Mouse (Mus musculus) lung, postnatal 10 days (tissue): ENCODE results near the gene Agtrap.

Experiments
- DNase-seq: peaks from one replicate; pipeline ENCODE4 v3.0.0; 2021

The Agtrap gene

GRCm38 (mm10) chr4:148101801-148102527, 14.1 kb upstream of the Agtrap start:
- DNase-seq, result peak; percentile 74

GRCm38 (mm10) chr4:148098666-148099065, 10.8 kb upstream of the Agtrap start:
- no peak for DNase-seq

- no peak for DNase-seq
Measured at GRCm38 (mm10) chr4:148097936-148098335, 10.1 kb upstream of the Agtrap start.

GRCm38 (mm10) chr4:148095081-148095480, 7.2 kb upstream of the Agtrap start:
- DNase-seq, result no peak

GRCm38 (mm10) chr4:148094161-148094560, 6.3 kb upstream of the Agtrap start:
- DNase-seq, result no peak

- DNase-seq, result no peak
Measured at GRCm38 (mm10) chr4:148092551-148093271, 4.9 kb upstream of the Agtrap start.

GRCm38 (mm10) chr4:148091181-148091580, 3.4 kb upstream of the Agtrap start:
- DNase-seq, result no peak

- no peak for DNase-seq
Measured at GRCm38 (mm10) chr4:148089166-148089565, 1.3 kb upstream of the Agtrap start.

GRCm38 (mm10) chr4:148087091-148087906, 532 bp downstream of the Agtrap start:
- peak; percentile 55 for DNase-seq

- no peak for DNase-seq
Measured at GRCm38 (mm10) chr4:148085907-148086305, 1.9 kb downstream of the Agtrap start.

GRCm38 (mm10) chr4:148085131-148085906, 2.5 kb downstream of the Agtrap start:
- DNase-seq, result no peak

GRCm38 (mm10) chr4:148084261-148084714, 3.5 kb downstream of the Agtrap start:
- peak; percentile 79 for DNase-seq

- DNase-seq, result peak; percentile 70
Measured at GRCm38 (mm10) chr4:148083176-148083899, 4.5 kb downstream of the Agtrap start.

- peak; percentile 83 for DNase-seq
Measured at GRCm38 (mm10) chr4:148082257-148083044, 5.4 kb downstream of the Agtrap start.

- no peak for DNase-seq
Measured at GRCm38 (mm10) chr4:148081201-148081600, 6.6 kb downstream of the Agtrap start.

GRCm38 (mm10) chr4:148080597-148080973, 7.2 kb downstream of the Agtrap start:
- no peak for DNase-seq

GRCm38 (mm10) chr4:148079944-148080596, 7.8 kb downstream of the Agtrap start:
- DNase-seq, result no peak

- DNase-seq, result no peak
Measured at GRCm38 (mm10) chr4:148079212-148079611, 8.6 kb downstream of the Agtrap start.

- DNase-seq, result no peak
Measured at GRCm38 (mm10) chr4:148075881-148076280, 11.9 kb downstream of the Agtrap start.

GRCm38 (mm10) chr4:148075259-148075658, 12.6 kb downstream of the Agtrap start:
- DNase-seq, result peak; percentile 82
